Mouse (Mus musculus) liver, adult 2 months (tissue): ENCODE measurements around the gene Nr0b2.

Experiments used
- CTCF ChIP-seq: fragments of 200-500 bp; IDR thresholded peaks from 2 replicates; pipeline ENCODE4 v1.5.1; 2011; ENCODE audit warnings: low read depth, low read length, control low read depth
- POLR2A ChIP-seq: fragments of 200-500 bp; IDR thresholded peaks from 2 replicates; pipeline ENCODE4 v1.6.1; 2011; ENCODE audit warnings: low read length, control low read depth; ENCODE audit not compliant: insufficient read depth; ENCODE audit errors: extremely low read depth

- no peak for TF ChIP-seq CTCF
- TF ChIP-seq POLR2A, result no peak
These were observed 48.9 kb upstream of the Nr0b2 start for GRCm38 (mm10) chr4:133504300-133504699.
